Mouse (Mus musculus): Measurements from ENCODE around the gene Pde4d. TPM values are rescaled to one million over a fixed set of nuclear protein-coding genes. Genes with fewer than 3 reads are reported as not detected.

The Pde4d gene
- polyA plus RNA-seq, 1 experiment from 2014 or later, result 14.9 TPM

DNA sequence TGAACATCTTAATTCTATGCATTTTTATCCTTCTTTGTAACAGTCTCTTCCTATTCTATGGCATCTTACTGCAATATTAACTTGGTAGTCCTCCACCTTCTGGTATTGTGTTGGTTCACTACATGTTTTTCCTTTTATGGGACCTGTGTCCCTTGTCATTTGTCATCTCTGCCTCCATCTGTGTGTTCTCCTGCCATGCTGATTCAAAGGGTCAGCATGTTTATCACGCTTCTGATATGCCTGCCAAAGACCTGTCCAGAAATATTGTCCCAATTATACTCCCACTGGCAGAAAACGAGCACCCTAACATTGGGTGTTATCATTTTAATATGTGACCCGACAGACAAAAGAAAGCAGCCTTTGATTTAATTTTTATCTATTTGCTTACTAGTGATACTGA lies 386.6 kb downstream of the Pde4d start:
- no peak overlapping the region for H3K9ac ChIP-seq (ENCODE audit: low read length)
- H3K4me1 ChIP-seq (replicated peaks; ENCODE audit: control insufficient read depth, insufficient read depth, low read length), result no peaks in the 10 kb centered on the region
- H3K27me3 ChIP-seq (ENCODE audit: control insufficient read depth, insufficient read depth, low read depth, low read length), result no peaks in the 10 kb centered on the region
- WGBS, result 68% methylated on average over 3 of the region's 3 CpGs
- H3K4me2 ChIP-seq (ENCODE audit: low read depth, low read length), result no peak overlapping the region
- H3K4me3 ChIP-seq (ENCODE audit: low read length), result no peak overlapping the region
- no peak for ATAC-seq (ENCODE audit: low read depth)
- H3K27ac ChIP-seq (ENCODE audit: low read length), result no peak overlapping the region
- H3K36me3 ChIP-seq (ENCODE audit: control insufficient read depth, insufficient read depth, low read length), result no peaks in the 10 kb centered on the region
- no peaks in the 10 kb centered on the region for H3K9me3 ChIP-seq (ENCODE audit: control insufficient read depth, low read length)

- no peaks in the 10 kb centered on the region for H3K36me3 ChIP-seq (ENCODE audit: control insufficient read depth, insufficient read depth, low read length)
- WGBS, result 29% methylated on average over 7 of the region's 7 CpGs
- ATAC-seq (ENCODE audit: low read depth), result no peak
Observed at GRCm38 (mm10) chr13:108839142-108839541, 389.4 kb downstream of the Pde4d start.

GRCm38 (mm10) chr13:108854090-108854489 lies 404.3 kb downstream of the Pde4d start:
- ATAC-seq (ENCODE audit: low read depth), result no peak

More at GRCm38 (mm10) chr13:108839142-108839541, 389.4 kb downstream of the Pde4d start:
- Histone ChIP-seq H3K4me1 (replicated peaks; ENCODE audit: control insufficient read depth, insufficient read depth, low read length) (no peaks in the 10 kb centered on the region), H3K9me3 (ENCODE audit: control insufficient read depth, low read length) (no peaks in the 10 kb centered on the region), H3K27me3 (ENCODE audit: control insufficient read depth, insufficient read depth, low read depth, low read length) (no peaks in the 10 kb centered on the region), H3K4me3 (ENCODE audit: low read length) (no peak overlapping the region), H3K9ac (ENCODE audit: low read length) (no peak overlapping the region), H3K4me2 (ENCODE audit: low read depth, low read length) (no peak overlapping the region), H3K27ac (ENCODE audit: low read length) (no peak overlapping the region)

DNA sequence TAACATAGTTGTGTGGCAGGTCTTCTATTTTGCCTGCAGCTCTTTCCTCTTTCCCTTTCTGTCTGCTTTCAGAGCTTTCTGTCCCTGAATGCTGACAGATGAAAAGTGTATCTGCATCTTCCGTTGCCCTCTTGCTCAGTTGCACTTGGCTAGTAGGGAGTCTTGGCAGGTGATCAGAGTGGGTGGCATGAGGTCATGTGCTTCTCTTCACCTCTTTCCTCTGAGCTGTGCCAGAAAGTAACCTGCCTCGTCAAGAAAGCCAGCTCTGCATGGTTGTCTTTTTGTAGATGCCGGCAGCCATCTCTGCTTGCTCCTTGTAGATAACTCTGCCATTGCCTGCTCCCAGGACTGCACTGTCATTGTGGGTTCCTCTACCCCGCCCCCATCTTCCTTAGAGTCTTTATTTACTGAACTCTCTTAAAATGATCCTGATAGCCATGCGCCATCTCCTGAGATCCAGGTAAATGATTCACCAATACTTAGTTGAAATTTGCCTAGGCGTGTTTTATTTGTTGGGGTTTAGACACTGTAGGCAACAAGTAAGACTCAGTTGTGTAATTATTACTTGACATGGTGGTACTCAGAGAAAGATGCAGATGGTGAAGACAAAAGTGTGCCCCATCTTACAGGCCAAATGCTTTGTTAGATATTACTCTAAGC lies 407.2 kb downstream of the Pde4d start:
- Histone ChIP-seq H3K4me1 (replicated peaks; ENCODE audit: control insufficient read depth, insufficient read depth, low read length) (no peaks in the 10 kb centered on the region), H3K27me3 (ENCODE audit: control insufficient read depth, insufficient read depth, low read depth, low read length) (no peaks in the 10 kb centered on the region), H3K27ac (ENCODE audit: low read length) (no peak overlapping the region), H3K9ac (ENCODE audit: low read length) (no peak overlapping the region), H3K4me3 (ENCODE audit: low read length) (no peak overlapping the region), H3K36me3 (ENCODE audit: control insufficient read depth, insufficient read depth, low read length) (no peaks in the 10 kb centered on the region), H3K4me2 (ENCODE audit: low read depth, low read length) (no peak overlapping the region), H3K9me3 (ENCODE audit: control insufficient read depth, low read length) (no peaks in the 10 kb centered on the region)
- no peak for ATAC-seq (ENCODE audit: low read depth)
- 68% methylated on average over 6 of the region's 6 CpGs for WGBS

More at GRCm38 (mm10) chr13:108854090-108854489, 404.3 kb downstream of the Pde4d start:
- Histone ChIP-seq H3K36me3 (ENCODE audit: control insufficient read depth, insufficient read depth, low read length) (no peaks in the 10 kb centered on the region), H3K9me3 (ENCODE audit: control insufficient read depth, low read length) (no peaks in the 10 kb centered on the region), H3K27me3 (ENCODE audit: control insufficient read depth, insufficient read depth, low read depth, low read length) (no peaks in the 10 kb centered on the region), H3K4me1 (replicated peaks; ENCODE audit: control insufficient read depth, insufficient read depth, low read length) (no peaks in the 10 kb centered on the region), H3K4me3 (ENCODE audit: low read length) (no peak overlapping the region), H3K9ac (ENCODE audit: low read length) (no peak overlapping the region), H3K4me2 (ENCODE audit: low read depth, low read length) (no peak overlapping the region), H3K27ac (ENCODE audit: low read length) (no peak overlapping the region)
- WGBS, result 23% methylated on average over 5 of the region's 5 CpGs

DNA sequence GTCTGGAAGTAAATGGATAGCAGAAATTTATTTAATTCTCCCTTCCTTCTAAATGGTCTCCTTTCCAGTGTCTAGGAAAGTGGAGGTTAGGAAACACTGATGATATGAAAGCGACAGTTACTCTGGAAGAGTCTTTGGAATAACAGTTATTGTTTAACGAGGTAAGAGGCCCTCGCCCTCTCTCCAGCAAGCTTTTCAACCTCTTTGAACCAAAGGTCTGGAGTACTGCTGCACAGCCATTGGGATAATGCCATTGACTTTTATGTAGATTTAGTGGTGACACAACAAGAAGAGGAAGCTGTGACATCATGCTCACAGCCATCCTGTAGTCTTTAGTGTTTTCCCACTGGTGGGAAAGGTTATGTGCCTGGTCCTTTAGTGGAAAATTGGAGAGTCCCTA lies 409.6 kb downstream of the Pde4d start:
- Histone ChIP-seq H3K9ac (ENCODE audit: low read length) (no peak overlapping the region), H3K27ac (ENCODE audit: low read length) (no peak overlapping the region), H3K36me3 (ENCODE audit: control insufficient read depth, insufficient read depth, low read length) (no peaks in the 10 kb centered on the region), H3K4me3 (ENCODE audit: low read length) (no peak overlapping the region), H3K9me3 (ENCODE audit: control insufficient read depth, low read length) (no peaks in the 10 kb centered on the region), H3K4me1 (replicated peaks; ENCODE audit: control insufficient read depth, insufficient read depth, low read length) (no peaks in the 10 kb centered on the region), H3K27me3 (ENCODE audit: control insufficient read depth, insufficient read depth, low read depth, low read length) (no peaks in the 10 kb centered on the region), H3K4me2 (ENCODE audit: low read depth, low read length) (no peak overlapping the region)
- WGBS, result 85% methylated on average over 3 of the region's 3 CpGs
- ATAC-seq (ENCODE audit: low read depth), result no peak

- Histone ChIP-seq H3K4me2 (ENCODE audit: low read depth, low read length) (no peak overlapping the region), H3K4me1 (replicated peaks; ENCODE audit: control insufficient read depth, insufficient read depth, low read length) (no peaks in the 10 kb centered on the region), H3K9ac (ENCODE audit: low read length) (no peak overlapping the region), H3K4me3 (ENCODE audit: low read length) (no peak overlapping the region), H3K27ac (ENCODE audit: low read length) (no peak overlapping the region), H3K36me3 (ENCODE audit: control insufficient read depth, insufficient read depth, low read length) (no peaks in the 10 kb centered on the region), H3K9me3 (ENCODE audit: control insufficient read depth, low read length) (no peaks in the 10 kb centered on the region), H3K27me3 (ENCODE audit: control insufficient read depth, insufficient read depth, low read depth, low read length) (no peaks in the 10 kb centered on the region)
- no peak for ATAC-seq (ENCODE audit: low read depth)
- 75% methylated on average over 7 of the region's 7 CpGs for WGBS
Observed at GRCm38 (mm10) chr13:108860737-108861136, 411.0 kb downstream of the Pde4d start.

DNA sequence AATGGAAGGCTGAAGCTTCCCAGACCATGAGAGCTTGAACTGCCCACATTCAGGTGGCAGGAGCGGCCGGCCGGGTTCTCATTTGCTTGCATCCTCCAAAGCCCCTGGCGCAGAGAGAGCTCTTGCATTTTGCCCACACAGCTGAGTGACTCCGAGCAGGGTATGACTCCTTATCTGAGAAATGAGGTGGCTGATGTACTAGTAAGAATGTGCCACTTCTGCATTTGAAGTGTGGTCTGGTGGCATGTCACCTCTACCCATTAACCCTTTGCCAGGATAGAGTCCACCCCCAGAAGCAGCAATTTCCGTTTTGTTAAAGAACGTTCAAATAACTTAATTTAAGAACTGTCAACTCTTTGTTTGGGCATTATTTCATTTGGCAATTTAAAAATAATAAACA lies 412.0 kb downstream of the Pde4d start:
- Histone ChIP-seq H3K9me3 (ENCODE audit: control insufficient read depth, low read length) (no peaks in the 10 kb centered on the region), H3K27me3 (ENCODE audit: control insufficient read depth, insufficient read depth, low read depth, low read length) (no peaks in the 10 kb centered on the region), H3K36me3 (ENCODE audit: control insufficient read depth, insufficient read depth, low read length) (no peaks in the 10 kb centered on the region), H3K4me3 (ENCODE audit: low read length) (no peak overlapping the region), H3K9ac (ENCODE audit: low read length) (no peak overlapping the region), H3K4me2 (ENCODE audit: low read depth, low read length) (no peak overlapping the region), H3K4me1 (replicated peaks; ENCODE audit: control insufficient read depth, insufficient read depth, low read length) (no peaks in the 10 kb centered on the region), H3K27ac (ENCODE audit: low read length) (no peak overlapping the region)
- no peak for ATAC-seq (ENCODE audit: low read depth)
- WGBS, result 68% methylated on average over 7 of the region's 7 CpGs

- Histone ChIP-seq H3K4me3 (ENCODE audit: low read length) (no peak overlapping the region), H3K27me3 (ENCODE audit: control insufficient read depth, insufficient read depth, low read depth, low read length) (no peaks in the 10 kb centered on the region), H3K9me3 (ENCODE audit: control insufficient read depth, low read length) (no peaks in the 10 kb centered on the region), H3K4me1 (replicated peaks; ENCODE audit: control insufficient read depth, insufficient read depth, low read length) (no peaks in the 10 kb centered on the region), H3K27ac (ENCODE audit: low read length) (no peak overlapping the region), H3K4me2 (ENCODE audit: low read depth, low read length) (no peak overlapping the region), H3K9ac (ENCODE audit: low read length) (no peak overlapping the region), H3K36me3 (ENCODE audit: control insufficient read depth, insufficient read depth, low read length) (no peaks in the 10 kb centered on the region)
- WGBS, result 68% methylated on average over 5 of the region's 5 CpGs
- ATAC-seq (ENCODE audit: low read depth), result no peak
Observed at GRCm38 (mm10) chr13:108862173-108862572, 412.4 kb downstream of the Pde4d start.

DNA sequence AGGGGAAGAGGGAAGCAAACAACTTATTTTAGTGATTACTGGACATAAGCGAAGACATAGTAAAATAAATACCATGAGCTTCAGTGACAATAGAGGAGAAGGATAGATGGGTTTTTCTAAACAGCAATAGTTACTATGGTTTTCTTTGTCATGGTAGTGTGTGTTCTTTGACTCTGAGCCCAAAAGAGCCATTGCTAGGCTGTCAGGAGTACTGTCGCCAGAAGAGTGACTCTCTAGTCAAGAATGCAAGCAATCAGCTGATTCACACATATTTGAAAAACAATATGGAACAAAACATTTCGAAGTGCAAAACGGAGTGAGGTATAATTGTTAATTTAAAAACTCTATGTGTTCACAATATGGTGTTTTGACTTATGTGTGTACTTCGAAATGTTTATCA lies 450.4 kb downstream of the Pde4d start:
- H3K4me2 ChIP-seq (ENCODE audit: low read depth, low read length), result no peak overlapping the region
- H3K9me3 ChIP-seq (ENCODE audit: control insufficient read depth, low read length), result no peaks in the 10 kb centered on the region
- 77% methylated on average over 5 of the region's 5 CpGs for WGBS
- H3K4me3 ChIP-seq (ENCODE audit: low read length), result no peak overlapping the region
- H3K27ac ChIP-seq (ENCODE audit: low read length), result no peak overlapping the region
- ATAC-seq (ENCODE audit: low read depth), result no peak
- no peaks in the 10 kb centered on the region for H3K27me3 ChIP-seq (ENCODE audit: control insufficient read depth, insufficient read depth, low read depth, low read length)
- H3K36me3 ChIP-seq (ENCODE audit: control insufficient read depth, insufficient read depth, low read length), result no peaks in the 10 kb centered on the region
- no peak overlapping the region for H3K9ac ChIP-seq (ENCODE audit: low read length)
- no peaks in the 10 kb centered on the region for H3K4me1 ChIP-seq (replicated peaks; ENCODE audit: control insufficient read depth, insufficient read depth, low read length)

GRCm38 (mm10) chr13:108905121-108905520 lies 455.4 kb downstream of the Pde4d start:
- no peaks in the 10 kb centered on the region for H3K4me1 ChIP-seq (replicated peaks; ENCODE audit: control insufficient read depth, insufficient read depth, low read length)
- no peak overlapping the region for H3K4me3 ChIP-seq (ENCODE audit: low read length)
- H3K27ac ChIP-seq (ENCODE audit: low read length), result no peak overlapping the region
- WGBS, result 69% methylated on average over 2 of the region's 2 CpGs
- H3K9ac ChIP-seq (ENCODE audit: low read length), result no peak overlapping the region
- no peaks in the 10 kb centered on the region for H3K9me3 ChIP-seq (ENCODE audit: control insufficient read depth, low read length)
- ATAC-seq (ENCODE audit: low read depth), result no peak
- H3K27me3 ChIP-seq (ENCODE audit: control insufficient read depth, insufficient read depth, low read depth, low read length), result no peaks in the 10 kb centered on the region
- H3K4me2 ChIP-seq (ENCODE audit: low read depth, low read length), result no peak overlapping the region
- H3K36me3 ChIP-seq (ENCODE audit: control insufficient read depth, insufficient read depth, low read length), result no peaks in the 10 kb centered on the region
